Mouse (Mus musculus): ENCODE results near the gene Vmn2r40. TPM values are rescaled to one million over a fixed set of nuclear protein-coding genes. Genes with fewer than 3 reads are reported as not detected.
"Not testable (repeated sequence)": the region's sequence is repeated elsewhere in the genome, so short reads cannot be mapped to it uniquely, and the experiment has no call there.

Gene Vmn2r40
- total RNA-seq (2021) = not detected
- long read RNA-seq = 0 reads

GRCm38 (mm10) chr7:8931335-8931734 is at the start of gene Vmn2r40:
Gene Vmn2r40 (minus strand): TSS chr7:8931435.
- not testable (repeated sequence) for DNase-seq (ENCODE audit: low spot score in 2 of 2)

Other genes starting within 250 kb of the Vmn2r40 start
- not detected for gene Vmn2r39, start 99.4 kb upstream of the Vmn2r40 start, total RNA-seq (2021)
- not detected for gene Vmn2r38, start 166.4 kb upstream of the Vmn2r40 start, total RNA-seq (2021)